Mouse (Mus musculus): Measurements from ENCODE around the gene Fam84b.
"Not testable (repeated sequence)": the region's sequence is repeated elsewhere in the genome, so short reads cannot be mapped to it uniquely, and the experiment has no call there.

The Fam84b gene

GRCm38 (mm10) chr15:60853231-60853999, at the start of gene Fam84b:
Gene Fam84b, minus strand, starts transcription at chr15:60853778.
- DNase-seq (ENCODE audit: low read depth, low spot score): peak; percentile 49

GRCm38 (mm10) chr15:60898187-60898965, 44.8 kb upstream of the Fam84b start:
- no peak for DNase-seq (ENCODE audit: low read depth, low spot score)

GRCm38 (mm10) chr15:60896040-60896439, 42.5 kb upstream of the Fam84b start:
- no peak for DNase-seq (ENCODE audit: low read depth, low spot score)

- no peak for DNase-seq (ENCODE audit: low read depth, low spot score)
These were observed 39.4 kb upstream of the Fam84b start for GRCm38 (mm10) chr15:60892976-60893463.

- no peak for DNase-seq (ENCODE audit: low read depth, low spot score)
These were observed 35.1 kb upstream of the Fam84b start for GRCm38 (mm10) chr15:60888724-60889123.

- no peak for DNase-seq (ENCODE audit: low read depth, low spot score)
These were observed 22.1 kb upstream of the Fam84b start for GRCm38 (mm10) chr15:60875721-60876120.

GRCm38 (mm10) chr15:60862417-60862816, 8.8 kb upstream of the Fam84b start:
- no peak for DNase-seq (ENCODE audit: low read depth, low spot score)

- no peak for DNase-seq (ENCODE audit: low read depth, low spot score)
These were observed 1.5 kb upstream of the Fam84b start for GRCm38 (mm10) chr15:60855112-60855511.

GRCm38 (mm10) chr15:60854151-60854550, 573 bp upstream of the Fam84b start:
- no peak for DNase-seq (ENCODE audit: low read depth, low spot score)

GRCm38 (mm10) chr15:60848630-60849029, 4.9 kb downstream of the Fam84b start:
- no peak for DNase-seq (ENCODE audit: low read depth, low spot score)

GRCm38 (mm10) chr15:60846291-60846690, 7.3 kb downstream of the Fam84b start:
- DNase-seq (ENCODE audit: low read depth, low spot score): no peak

- no peak for DNase-seq (ENCODE audit: low read depth, low spot score)
These were observed 7.7 kb downstream of the Fam84b start for GRCm38 (mm10) chr15:60845886-60846285.

- peak; percentile 83 for DNase-seq (ENCODE audit: low read depth, low spot score)
These were observed 11.8 kb downstream of the Fam84b start for GRCm38 (mm10) chr15:60841785-60842184.

- not testable (repeated sequence) for DNase-seq (ENCODE audit: low read depth, low spot score)
These were observed 12.3 kb downstream of the Fam84b start for GRCm38 (mm10) chr15:60841312-60841711.

- DNase-seq (ENCODE audit: low read depth, low spot score): no peak
These were observed 13.3 kb downstream of the Fam84b start for GRCm38 (mm10) chr15:60840296-60840670.

- no peak for DNase-seq (ENCODE audit: low read depth, low spot score)
These were observed 13.9 kb downstream of the Fam84b start for GRCm38 (mm10) chr15:60839539-60840295.

GRCm38 (mm10) chr15:60838135-60838534, 15.4 kb downstream of the Fam84b start:
- no peak for DNase-seq (ENCODE audit: low read depth, low spot score)

GRCm38 (mm10) chr15:60837719-60838118, 15.9 kb downstream of the Fam84b start:
- no peak for DNase-seq (ENCODE audit: low read depth, low spot score)

- no peak for DNase-seq (ENCODE audit: low read depth, low spot score)
These were observed 17.3 kb downstream of the Fam84b start for GRCm38 (mm10) chr15:60836321-60836720.

GRCm38 (mm10) chr15:60834598-60835571, 18.7 kb downstream of the Fam84b start:
- no peak for DNase-seq (ENCODE audit: low read depth, low spot score)
